8 mouse cellular contexts compared by ENCODE assay signal in the genomic region with DNA sequence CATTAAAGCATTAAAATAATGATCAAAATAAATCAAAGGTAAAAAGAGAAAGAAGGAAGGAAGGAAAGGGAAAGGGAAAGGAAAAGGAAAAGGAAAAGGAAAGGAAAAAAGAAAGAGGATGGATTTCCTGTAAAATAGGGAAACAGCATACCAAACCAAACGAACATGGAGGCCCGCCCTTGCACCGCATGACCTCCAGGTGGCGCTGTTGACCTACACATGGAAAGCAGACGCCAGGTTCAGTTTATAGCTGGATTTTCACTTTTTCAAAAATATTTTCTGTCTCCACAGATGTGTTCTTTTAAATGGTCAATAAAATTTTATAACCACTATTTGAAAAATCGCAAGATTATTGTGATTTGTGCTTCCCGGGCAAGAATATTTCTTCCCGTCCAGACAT.
DNase-seq lines count a peak whose midpoint lies in the region; ATAC-seq lines count a peak whose summit lies in the region.

No protein-coding gene starts in this region.

- intact Hi-C loops in left cerebral cortex, postnatal 36 days (cut with DNase I), result loop anchor here (2.0 to 10.0 kb wide), 3 partner anchors 1150 to 1648 kb away; no protein-coding TSS in a partner anchor

- no peaks in the 10 kb centered on the region for H3K9me3 ChIP-seq in kidney, embryonic 14.5 days (ENCODE audit: control insufficient read depth, low read length)

- H3K27ac ChIP-seq in kidney, embryonic 14.5 days (ENCODE audit: low read depth, low read length), result no peak overlapping the region

- H3K4me2 ChIP-seq in kidney, embryonic 14.5 days (replicated peaks; ENCODE audit: low read depth, low read length), result no peak overlapping the region

- H3K27me3 ChIP-seq in kidney, embryonic 14.5 days (ENCODE audit: control insufficient read depth, insufficient read depth, low read length), result no peaks in the 10 kb centered on the region

- WGBS in kidney, embryonic 14.5 days, result 17% methylated on average over 8 of the region's 8 CpGs

- DNase-seq in kidney, adult 11 months, result peak; percentile 23
- peak; percentile 77 to 79 for DNase-seq in adrenal gland, adult 18-20 months (ENCODE audit: low spot score in 2 of 2)
- peak; percentile 86 for DNase-seq in embryo, embryonic 10 days (ENCODE audit: low spot score)
- DNase-seq in heart, postnatal 4 days, result peak; percentile 83
- DNase-seq in left cerebral cortex, postnatal 36 days (ENCODE audit: low spot score in 2 of 2), result peak; percentile 60 to 69
- DNase-seq in natural killer cell, adult 2 months (ENCODE audit: low spot score in 2 of 2), result peak; percentile 19 to 48
- DNase-seq in thymus, postnatal 10 days (ENCODE audit: low spot score in 2 of 2), result peak; percentile 29 to 68

- no peak for ATAC-seq in kidney, embryonic 14.5 days (ENCODE audit: low FRiP score, low TSS enrichment)

- H3K36me3 ChIP-seq in kidney, embryonic 14.5 days (ENCODE audit: control insufficient read depth, insufficient read depth, low read length), result no peaks in the 10 kb centered on the region

- no peak overlapping the region for H3K9ac ChIP-seq in kidney, embryonic 14.5 days (ENCODE audit: low read depth, low read length)

- H3K4me3 ChIP-seq in kidney, embryonic 14.5 days (ENCODE audit: low read length), result no peak overlapping the region

- no peaks in the 10 kb centered on the region for H3K4me1 ChIP-seq in kidney, embryonic 14.5 days (ENCODE audit: control insufficient read depth, insufficient read depth, low read length)

Comparison
In these comparisons a context has a peak if more than half of its experiments do, and no peak if none do; other contexts are left out.
1. DNase-seq: peak in every context shown above with its lines; median percentile 86 in embryo, embryonic 10 days; 83 in heart, postnatal 4 days; 78 in adrenal gland, adult 18-20 months; 64 in left cerebral cortex, postnatal 36 days; 48 in thymus, postnatal 10 days; 34 in natural killer cell, adult 2 months; 23 in kidney, adult 11 months.